Mouse (Mus musculus) C2C12 (cell line): ENCODE results near the gene H2-DMa.

Source experiments
- CEBPB ChIP-seq: IDR thresholded peaks from one replicate; pipeline ENCODE4 v1.6.1; 2011; ENCODE audit warnings: low read depth, mild to moderate bottlenecking, control low read depth, moderate library complexity
- CTCF ChIP-seq: IDR thresholded peaks from one replicate; pipeline ENCODE4 v1.5.1; 2011; ENCODE audit not compliant: control insufficient read depth, insufficient read depth, insufficient read length
- USF1 ChIP-seq: IDR thresholded peaks from one replicate; pipeline ENCODE4 v1.6.1; 2011; ENCODE audit warnings: low read depth, mild to moderate bottlenecking, control low read depth, moderate library complexity

DNA sequence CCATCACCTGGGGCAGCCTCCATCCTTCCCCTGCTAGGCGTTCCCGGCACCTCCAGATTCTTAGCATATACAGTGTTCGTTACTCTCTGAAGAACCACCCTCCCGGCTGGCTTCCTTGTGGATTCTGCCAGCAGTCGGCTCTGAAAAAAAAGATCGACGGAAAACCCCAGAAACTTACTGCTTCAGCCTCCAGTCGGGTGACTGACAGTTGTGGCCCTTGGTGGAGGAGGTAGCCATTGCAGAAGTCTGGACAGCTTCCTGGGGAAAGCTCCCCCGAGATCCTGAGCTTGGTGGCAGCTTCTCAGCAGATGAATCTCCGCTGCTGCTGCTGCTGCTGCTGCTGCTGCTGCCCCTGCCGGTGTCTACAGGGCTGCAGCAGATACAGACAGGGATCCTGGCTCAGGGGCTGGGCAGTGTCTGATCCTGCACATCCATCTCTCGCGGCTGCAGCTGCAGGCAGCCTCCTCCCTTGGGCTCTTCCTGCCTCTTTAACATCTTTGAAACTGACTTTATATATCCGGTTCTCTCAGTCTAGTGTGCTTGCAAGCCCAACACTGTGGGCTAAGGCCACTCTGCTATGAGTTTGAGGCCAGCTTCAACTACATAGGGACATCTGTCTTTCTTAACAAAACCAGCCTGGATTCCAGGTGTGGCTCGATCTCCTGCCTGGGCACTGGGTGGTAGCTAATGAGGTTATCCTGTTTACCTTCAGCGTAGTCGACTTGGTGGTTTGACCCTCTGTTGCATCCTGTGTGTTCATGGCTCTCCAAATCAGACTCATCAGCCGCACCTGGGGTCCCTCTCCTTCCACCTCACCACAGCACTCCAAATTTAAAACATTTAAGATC, 9.8 kb downstream of the H2-DMa start:
- TF ChIP-seq CTCF (no peak), CEBPB (no peak), USF1 (no peak)
